Mouse (Mus musculus) kidney, adult 2 months (tissue): ENCODE results near the gene Tango2.

Experiments
- CTCF ChIP-seq: fragments of 200-500 bp; conservative IDR thresholded peaks from 2 replicates; pipeline ENCODE4 v1.5.1; 2011; ENCODE audit warnings: low read depth, mild to moderate bottlenecking, control low read depth, low read length, moderate library complexity, mixed read lengths; ENCODE audit not compliant: insufficient read depth, insufficient read length
- POLR2A ChIP-seq: fragments of 200-500 bp; IDR thresholded peaks from one replicate; pipeline ENCODE4 v1.6.1; 2011; ENCODE audit warnings: low read depth, low read length, control low read depth

GRCm38 (mm10) chr16:18395620-18396036 is 47.7 kb upstream of the Tango2 start:
- TF ChIP-seq POLR2A (no peak), CTCF (no peak)
